23 mouse cellular contexts compared by ENCODE assay signal in the genomic region with DNA sequence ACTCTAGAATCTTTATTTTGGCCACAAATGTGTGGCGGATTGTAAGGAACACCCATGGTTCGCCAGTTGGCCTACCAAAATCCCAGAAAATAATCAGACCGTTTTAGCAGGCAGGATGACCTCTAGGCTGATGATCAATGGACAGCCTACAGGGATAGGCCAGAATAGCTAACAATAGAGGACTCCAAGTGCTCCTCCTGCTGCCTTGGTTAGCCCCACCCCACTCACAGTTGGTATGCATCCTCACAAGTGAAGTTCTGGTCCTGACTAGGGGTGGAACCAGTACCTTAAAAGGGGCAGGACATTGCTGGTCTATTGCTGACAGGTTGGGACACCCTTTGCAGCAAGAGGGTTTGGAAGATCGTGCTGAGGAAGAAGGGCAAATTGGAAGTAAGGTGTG. TPM values are rescaled to one million over a fixed set of nuclear protein-coding genes. Genes with fewer than 3 reads are reported as not detected.
DNase-seq lines count a peak whose midpoint lies in the region; ATAC-seq and TF ChIP-seq lines count a peak whose summit lies in the region.
"Had no signal": no experiment of that assay in that cellular context is flagged by ENCODE, and none has a peak within 500 bp of the region (broad histone marks: within the 10 kb centered on the region; RNA-seq: fewer than 3 reads in every experiment).

No protein-coding gene starts in this region.

- WGBS in hindbrain, embryonic 10.5 days, result 38% methylated on average over 4 of the region's 4 CpGs
- WGBS in hindbrain, postnatal 0 days, result 56% methylated on average over 4 of the region's 4 CpGs

- no peaks in the 10 kb centered on the region for H3K9me3 ChIP-seq in hindbrain, embryonic 10.5 days
- no peaks in the 10 kb centered on the region for H3K9me3 ChIP-seq in hindbrain, postnatal 0 days (ENCODE audit: low read length)
- H3K9me3 ChIP-seq: forebrain, embryonic 13.5 days; limb, embryonic 12.5 days had no signal

- peaks cover 85% of the 10 kb centered on the region for H3K27me3 ChIP-seq in hindbrain, embryonic 10.5 days (ENCODE audit: insufficient read depth, poor library complexity, severe bottlenecking)
- H3K27me3 ChIP-seq in hindbrain, postnatal 0 days (ENCODE audit: insufficient read depth, low read length), result peaks cover 48% of the 10 kb centered on the region
- no peaks in the 10 kb centered on the region; the same call in none of the 2 replicates for H3K27me3 ChIP-seq in testis, adult 2 months (ENCODE audit: control insufficient read depth, insufficient read depth, low read length)
- H3K27me3 ChIP-seq: Patski had no signal

- no peak for TF ChIP-seq POLR2A in testis, adult 2 months (IDR thresholded peaks at IDR 0.05; ENCODE audit: control insufficient read depth, low read depth, low read length)

- no peak overlapping the region for H3K9ac ChIP-seq in hindbrain, postnatal 0 days (replicated peaks; ENCODE audit: low read length)

- no peak overlapping the region for H3K4me2 ChIP-seq in hindbrain, postnatal 0 days (ENCODE audit: low read depth, low read length)

- DNase-seq in embryo, embryonic 10.5 days (ENCODE audit: low spot score), result peak; percentile 14
- DNase-seq in embryo, embryonic 11 days, result no peak
- DNase-seq in hindbrain, embryonic 10.5 days (ENCODE audit: low spot score), result peak; percentile 8
- no peak for DNase-seq in hindbrain, postnatal 0 days (ENCODE audit: low spot score)
- no peak for DNase-seq in testis, postnatal 14 days (ENCODE audit: low spot score)
- no peak for DNase-seq in left cerebral cortex, postnatal 10 days (ENCODE audit: extremely low spot score in 1 of 2, low spot score in 2 of 2)
- DNase-seq in urinary bladder, postnatal 14 days (ENCODE audit: low spot score), result no peak
- DNase-seq: adrenal gland, postnatal 10 days; cerebellum, adult 18-20 months; cerebellum, postnatal 25 days; kidney, adult 9 months; kidney, postnatal 25 days; lung, adult 18-20 months; midbrain, embryonic 14.5 days had no signal

- H3K36me3 ChIP-seq in hindbrain, embryonic 10.5 days, result no peaks in the 10 kb centered on the region
- H3K36me3 ChIP-seq in hindbrain, postnatal 0 days (ENCODE audit: insufficient read depth, low read length), result no peaks in the 10 kb centered on the region
- H3K36me3 ChIP-seq in testis, adult 2 months (ENCODE audit: control insufficient read depth, insufficient read depth, low read length), result no peaks in the 10 kb centered on the region
- H3K36me3 ChIP-seq: limb, embryonic 12.5 days had no signal

- no peak overlapping the region; the same call in 1 of the 2 replicates for H3K4me3 ChIP-seq in hindbrain, embryonic 10.5 days
- no peak overlapping the region for H3K4me3 ChIP-seq in hindbrain, postnatal 0 days (ENCODE audit: low read length)
- H3K4me3 ChIP-seq in testis, adult 2 months (ENCODE audit: control insufficient read depth, low read depth, low read length), result peak overlapping the region; percentile 47

- H3K27ac ChIP-seq in hindbrain, embryonic 10.5 days, result no peak overlapping the region
- H3K27ac ChIP-seq in hindbrain, postnatal 0 days, result no peak overlapping the region
- H3K27ac ChIP-seq in testis, adult 2 months (ENCODE audit: control insufficient read depth, insufficient read depth, low read depth, low read length), result 0 out of 2 replicates have a peak overlapping the region, but pooled peaks have one; percentile 5
- H3K27ac ChIP-seq: forebrain, embryonic 13.5 days; layer of hippocampus, adult 2 months; limb, embryonic 12.5 days; stomach, postnatal 0 days had no signal

- ATAC-seq in hindbrain, postnatal 0 days, result no peak
- ATAC-seq: activated CD4-positive, CD25-positive, alpha-beta regulatory T cell, adult 4 months had no signal

- H3K4me1 ChIP-seq in hindbrain, embryonic 10.5 days (replicated peaks), result peaks cover 53% of the 10 kb centered on the region
- H3K4me1 ChIP-seq in hindbrain, postnatal 0 days (ENCODE audit: insufficient read depth, low read length), result peaks cover 25% of the 10 kb centered on the region
- peaks cover 34% of the 10 kb centered on the region for H3K4me1 ChIP-seq in testis, adult 2 months (ENCODE audit: control insufficient read depth, insufficient read depth, low read length)

- intact Hi-C loops in left cerebral cortex, postnatal 10 days (cut with DNase I), result loop anchor here (5.0 kb wide), 1 partner anchor 104 kb away; no protein-coding TSS in a partner anchor

- no peak for TF ChIP-seq CTCF in hindbrain, postnatal 0 days (IDR thresholded peaks at IDR 0.05; ENCODE audit: low read depth)
- no peak for TF ChIP-seq CTCF in testis, adult 2 months (IDR thresholded peaks at IDR 0.05; ENCODE audit: control insufficient read depth, insufficient read depth, insufficient replicate concordance, low read depth, low read length)

RNA-seq across cellular contexts. Expression of a gene that starts 1.3 kb away (rescaled TPM):
- 21.0 and 25.7 TPM in 2 replicates for polyA plus RNA-seq in hindbrain, embryonic 10.5 days (2016; fragmentation: Nextera tagmentation; extraction: Ambion mirVana)
- 5.8 and 10.2 TPM in 2 replicates for total RNA-seq in hindbrain, postnatal 0 days (2014; rRNA removed)
- 25.7 and 26.7 TPM in 2 replicates for polyA plus RNA-seq in hindbrain, postnatal 0 days (2015; fragmentation: Nextera tagmentation; extraction: Ambion mirVana)
- 4.6 and 4.8 TPM in 2 replicates for polyA plus RNA-seq in testis, adult 2 months (2012; rRNA removed)
- 10 to 100 TPM; 11.2 to 14.1 TPM for total RNA-seq in left cerebral cortex, postnatal 10 days (2021)

RNA-seq across cellular contexts. Expression of a gene that starts 5.3 kb away (rescaled TPM):
- polyA plus RNA-seq in hindbrain, embryonic 10.5 days (2016; fragmentation: Nextera tagmentation; extraction: Ambion mirVana), result 0.42 and 0.46 TPM in 2 replicates
- total RNA-seq in hindbrain, postnatal 0 days (2014; rRNA removed), result 0.29 and 0.68 TPM in 2 replicates
- polyA plus RNA-seq in hindbrain, postnatal 0 days (2015; fragmentation: Nextera tagmentation; extraction: Ambion mirVana), result 0.85 and 1.0 TPM in 2 replicates
- 9.4 and 10.8 TPM in 2 replicates for polyA plus RNA-seq in testis, adult 2 months (2012; rRNA removed)
- total RNA-seq in left cerebral cortex, postnatal 10 days (2021), result under 1 TPM; 0.16 to 0.47 TPM
- total RNA-seq: hematopoietic stem cell, adult 5-6 weeks; megakaryocyte, adult 5-6 weeks had no signal
- polyA plus RNA-seq: Patski had no signal

RNA-seq across cellular contexts. Expression of a gene that starts 22.0 kb away (rescaled TPM):
- 10.2 and 11.2 TPM in 2 replicates for polyA plus RNA-seq in hindbrain, embryonic 10.5 days (2016; fragmentation: Nextera tagmentation; extraction: Ambion mirVana)
- 27.7 and 37.8 TPM in 2 replicates for total RNA-seq in hindbrain, postnatal 0 days (2014; rRNA removed)
- polyA plus RNA-seq in hindbrain, postnatal 0 days (2015; fragmentation: Nextera tagmentation; extraction: Ambion mirVana), result 7.4 and 7.6 TPM in 2 replicates
- 17.0 and 17.4 TPM in 2 replicates for polyA plus RNA-seq in testis, adult 2 months (2012; rRNA removed)
- total RNA-seq in left cerebral cortex, postnatal 10 days (2021), result 10 to 100 TPM; 62.4 to 64.3 TPM

RNA-seq across cellular contexts. Expression of a gene that starts 25.0 kb away (rescaled TPM):
- 22.3 and 25.5 TPM in 2 replicates for polyA plus RNA-seq in hindbrain, embryonic 10.5 days (2016; fragmentation: Nextera tagmentation; extraction: Ambion mirVana)
- 28.7 and 51.0 TPM in 2 replicates for total RNA-seq in hindbrain, postnatal 0 days (2014; rRNA removed)
- 20.0 and 20.9 TPM in 2 replicates for polyA plus RNA-seq in hindbrain, postnatal 0 days (2015; fragmentation: Nextera tagmentation; extraction: Ambion mirVana)
- 478 and 581 TPM in 2 replicates for polyA plus RNA-seq in testis, adult 2 months (2012; rRNA removed)
- total RNA-seq in left cerebral cortex, postnatal 10 days (2021), result 10 to 100 TPM; 15.4 to 21.6 TPM

RNA-seq across cellular contexts. Expression of a gene that starts 41.3 kb away (rescaled TPM):
- polyA plus RNA-seq in hindbrain, embryonic 10.5 days (2016; fragmentation: Nextera tagmentation; extraction: Ambion mirVana), result 2,254 and 2,463 TPM in 2 replicates
- total RNA-seq in hindbrain, postnatal 0 days (2014; rRNA removed), result 3,512 and 3,813 TPM in 2 replicates
- 1,613 and 1,711 TPM in 2 replicates for polyA plus RNA-seq in hindbrain, postnatal 0 days (2015; fragmentation: Nextera tagmentation; extraction: Ambion mirVana)
- polyA plus RNA-seq in testis, adult 2 months (2012; rRNA removed), result 124 and 148 TPM in 2 replicates
- total RNA-seq in left cerebral cortex, postnatal 10 days (2021), result 1,000 to 10,000 TPM in 1 of 2 experiments, 100 to 1,000 TPM in 1; 986 to 1,032 TPM

Comparison
In these comparisons a context has a peak if more than half of its experiments do, and no peak if none do; other contexts are left out.
1. DNase-seq: peak in embryo, embryonic 10.5 days (single experiment) and hindbrain, embryonic 10.5 days (single experiment); none in embryo, embryonic 11 days (single experiment), hindbrain, postnatal 0 days (single experiment), testis, postnatal 14 days (single experiment), left cerebral cortex, postnatal 10 days (0 of 2) and urinary bladder, postnatal 14 days (single experiment).